8 mouse cellular contexts compared by ENCODE assay signal in the genomic region with DNA sequence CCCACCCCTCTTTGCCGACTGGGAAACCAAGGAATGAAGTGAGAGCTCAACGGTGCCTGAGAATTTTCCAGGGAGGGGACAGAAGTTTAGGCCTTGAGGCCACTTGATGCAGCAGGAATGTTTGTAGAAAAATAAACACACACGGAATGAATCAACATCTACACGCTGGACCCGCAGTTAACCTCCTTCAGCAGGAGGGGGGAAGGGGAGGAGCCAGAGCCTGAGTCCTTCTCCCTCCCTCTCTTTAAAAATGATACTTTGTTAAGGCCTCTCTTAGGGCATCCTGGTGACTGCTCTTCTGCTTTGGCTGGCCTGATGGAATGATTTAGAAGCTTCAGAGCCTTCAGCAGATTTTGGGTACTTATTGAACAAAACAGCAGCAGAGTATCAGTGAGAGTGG.
DNase-seq lines count a peak whose midpoint lies in the region; ATAC-seq and TF ChIP-seq lines count a peak whose summit lies in the region.
"Had no signal": no experiment of that assay in that cellular context is flagged by ENCODE, and none has a peak within 500 bp of the region (broad histone marks: within the 10 kb centered on the region; RNA-seq: fewer than 3 reads in every experiment).

No protein-coding gene starts in this region.

- peaks cover 75% of the 10 kb centered on the region for H3K36me3 ChIP-seq in thymus, adult 2 months (ENCODE audit: control insufficient read depth, insufficient read depth, low read length)
- no peaks in the 10 kb centered on the region for H3K36me3 ChIP-seq in embryonic facial prominence, embryonic 13.5 days
- H3K36me3 ChIP-seq in limb, embryonic 13.5 days = 0 out of 2 replicates have a peak, but pooled peaks cover 2% of the 10 kb centered on the region
- no peaks in the 10 kb centered on the region for H3K36me3 ChIP-seq in stomach, postnatal 0 days (ENCODE audit: control insufficient read depth, insufficient read depth, low read length)
- H3K36me3 ChIP-seq: limb, embryonic 15.5 days had no signal

- TF ChIP-seq EP300 in stomach, postnatal 0 days (optimal IDR thresholded peaks at IDR 0.05) = no peak

- peak overlapping the region; percentile 38 for H3K4me3 ChIP-seq in thymus, adult 2 months (ENCODE audit: control insufficient read depth, insufficient read depth, low read length)
- H3K4me3 ChIP-seq in embryonic facial prominence, embryonic 13.5 days = no peak overlapping the region
- no peak overlapping the region for H3K4me3 ChIP-seq in limb, embryonic 13.5 days
- H3K4me3 ChIP-seq in stomach, postnatal 0 days (ENCODE audit: low read depth, low read length) = no peak overlapping the region
- H3K4me3 ChIP-seq: limb, embryonic 15.5 days had no signal

- H3K9me3 ChIP-seq in embryonic facial prominence, embryonic 13.5 days = no peaks in the 10 kb centered on the region
- H3K9me3 ChIP-seq in limb, embryonic 13.5 days = no peaks in the 10 kb centered on the region
- H3K9me3 ChIP-seq in stomach, postnatal 0 days (ENCODE audit: control insufficient read depth, low read length) = no peaks in the 10 kb centered on the region
- H3K9me3 ChIP-seq: limb, embryonic 15.5 days had no signal

- peak overlapping the region; percentile 18 for H3K4me2 ChIP-seq in embryonic facial prominence, embryonic 13.5 days
- peak overlapping the region; percentile 34 for H3K4me2 ChIP-seq in limb, embryonic 13.5 days (replicated peaks)
- no peak overlapping the region for H3K4me2 ChIP-seq in stomach, postnatal 0 days (replicated peaks; ENCODE audit: low read depth)
- H3K4me2 ChIP-seq: limb, embryonic 15.5 days had no signal

- TF ChIP-seq POLR2A in thymus, adult 2 months (IDR thresholded peaks at IDR 0.05; ENCODE audit: control insufficient read depth, extremely low read depth, insufficient read depth, low read length, poor library complexity) = no peak

- no peak for ATAC-seq in embryonic facial prominence, embryonic 13.5 days (ENCODE audit: insufficient number of reproducible peaks, insufficient read depth, low FRiP score, low TSS enrichment, low read depth)
- ATAC-seq in limb, embryonic 13.5 days (ENCODE audit: low FRiP score, low read depth) = no peak
- ATAC-seq in stomach, postnatal 0 days (ENCODE audit: low FRiP score, low TSS enrichment) = no peak

- peak overlapping the region; percentile 89 for H3K27ac ChIP-seq in thymus, adult 2 months (ENCODE audit: control insufficient read depth, insufficient read depth, low read length)
- peak overlapping the region; percentile 23; the same call in 1 of the 2 replicates for H3K27ac ChIP-seq in embryonic facial prominence, embryonic 13.5 days
- peak overlapping the region; percentile 44; the same call in 1 of the 2 replicates for H3K27ac ChIP-seq in limb, embryonic 13.5 days
- 0 out of 2 replicates have a peak overlapping the region, but pooled peaks have one; percentile 56 for H3K27ac ChIP-seq in stomach, postnatal 0 days (replicated peaks)
- H3K27ac ChIP-seq: limb, embryonic 15.5 days had no signal

- H3K27me3 ChIP-seq in thymus, adult 2 months (ENCODE audit: control insufficient read depth, insufficient read depth, low read length) = no peaks in the 10 kb centered on the region
- H3K27me3 ChIP-seq in embryonic facial prominence, embryonic 13.5 days = no peaks in the 10 kb centered on the region
- 0 out of 2 replicates have a peak, but pooled peaks cover 3% of the 10 kb centered on the region for H3K27me3 ChIP-seq in limb, embryonic 13.5 days
- no peaks in the 10 kb centered on the region for H3K27me3 ChIP-seq in stomach, postnatal 0 days (ENCODE audit: control insufficient read depth, insufficient read depth, low read length)
- H3K27me3 ChIP-seq: limb, embryonic 15.5 days had no signal

- peaks cover 58% of the 10 kb centered on the region for H3K4me1 ChIP-seq in thymus, adult 2 months (replicated peaks; ENCODE audit: control insufficient read depth, insufficient read depth, low read length)
- H3K4me1 ChIP-seq in embryonic facial prominence, embryonic 13.5 days = peaks cover 74% of the 10 kb centered on the region
- H3K4me1 ChIP-seq in limb, embryonic 13.5 days = peaks cover 71% of the 10 kb centered on the region
- peaks cover 3% of the 10 kb centered on the region; the same call in 1 of the 2 replicates for H3K4me1 ChIP-seq in stomach, postnatal 0 days (replicated peaks; ENCODE audit: control insufficient read depth, insufficient read depth)

- no peak overlapping the region for H3K9ac ChIP-seq in embryonic facial prominence, embryonic 13.5 days
- no peak overlapping the region for H3K9ac ChIP-seq in limb, embryonic 13.5 days
- H3K9ac ChIP-seq in stomach, postnatal 0 days (ENCODE audit: low read length) = no peak overlapping the region
- H3K9ac ChIP-seq: limb, embryonic 15.5 days had no signal

- DNase-seq in thymus, adult 2 months = no peak
- no peak for DNase-seq in thymus, adult 18-20 months
- no peak for DNase-seq in stomach, postnatal 0 days (ENCODE audit: low spot score)
- DNase-seq in layer of hippocampus, adult 11-12 months (ENCODE audit: low spot score) = no peak
- no peak for DNase-seq in urinary bladder, postnatal 4 days (ENCODE audit: low spot score in 2 of 2)

- WGBS in thymus, adult 2 months = 11% methylated on average over 5 of the region's 5 CpGs
- WGBS in embryonic facial prominence, embryonic 13.5 days = 6% methylated on average over 5 of the region's 5 CpGs
- WGBS in limb, embryonic 13.5 days = 6% methylated on average over 5 of the region's 5 CpGs
- 12% methylated on average over 5 of the region's 5 CpGs for WGBS in stomach, postnatal 0 days

- TF ChIP-seq CTCF in thymus, adult 2 months (IDR thresholded peaks at IDR 0.05; ENCODE audit: borderline replicate concordance, control insufficient read depth, extremely low read depth, insufficient read depth, low read length, poor library complexity) = no peak
- TF ChIP-seq CTCF in stomach, postnatal 0 days (IDR thresholded peaks at IDR 0.05; ENCODE audit: low read depth) = no peak

Comparison
In these comparisons a context has a peak if more than half of its experiments do, and no peak if none do; other contexts are left out.
1. H3K27ac ChIP-seq: peak in every context shown above with its lines; median percentile 89 in thymus, adult 2 months; 56 in stomach, postnatal 0 days; 44 in limb, embryonic 13.5 days; 23 in embryonic facial prominence, embryonic 13.5 days.